In genomic region chr16:34560814-34561213, GRCm38 (mm10) we compare ENCODE assay signal across 15 mouse cellular contexts. TPM values are rescaled to one million over a fixed set of nuclear protein-coding genes. Genes with fewer than 3 reads are reported as not detected.
DNase-seq lines count a peak whose midpoint lies in the region; ATAC-seq and TF ChIP-seq lines count a peak whose summit lies in the region.
"Had no signal": no experiment of that assay in that cellular context is flagged by ENCODE, and none has a peak within 500 bp of the region (broad histone marks: within the 10 kb centered on the region; RNA-seq: fewer than 3 reads in every experiment).

No protein-coding gene starts in this region.

- H3K27me3 ChIP-seq in intestine, embryonic 14.5 days (replicated peaks; ENCODE audit: control insufficient read depth, insufficient read depth, low read length): no peaks in the 10 kb centered on the region
- H3K27me3 ChIP-seq in intestine, embryonic 15.5 days (replicated peaks): no peaks in the 10 kb centered on the region
- H3K27me3 ChIP-seq in liver, embryonic 12.5 days (replicated peaks): 0 out of 2 replicates have a peak, but pooled peaks cover 8% of the 10 kb centered on the region
- H3K27me3 ChIP-seq: heart, embryonic 15.5 days; limb, embryonic 13.5 days; midbrain, embryonic 13.5 days had no signal

- no peak for ATAC-seq in intestine, embryonic 14.5 days (replicated peaks; ENCODE audit: low FRiP score, low TSS enrichment, low read depth)
- ATAC-seq in intestine, embryonic 15.5 days: no peak
- no peak for ATAC-seq in liver, embryonic 12.5 days

- H3K36me3 ChIP-seq in intestine, embryonic 14.5 days (ENCODE audit: control insufficient read depth, insufficient read depth, low read length): no peaks in the 10 kb centered on the region
- H3K36me3 ChIP-seq in intestine, embryonic 15.5 days: no peaks in the 10 kb centered on the region
- H3K36me3 ChIP-seq in liver, embryonic 12.5 days: no peaks in the 10 kb centered on the region
- H3K36me3 ChIP-seq: heart, embryonic 15.5 days; limb, embryonic 13.5 days; midbrain, embryonic 13.5 days had no signal

- no peak overlapping the region for H3K4me2 ChIP-seq in intestine, embryonic 14.5 days (ENCODE audit: low read length)
- no peak overlapping the region for H3K4me2 ChIP-seq in intestine, embryonic 15.5 days (replicated peaks)
- H3K4me2 ChIP-seq in liver, embryonic 12.5 days: no peak overlapping the region
- H3K4me2 ChIP-seq: heart, embryonic 15.5 days; limb, embryonic 13.5 days had no signal

- peaks cover 19% of the 10 kb centered on the region for H3K4me1 ChIP-seq in intestine, embryonic 14.5 days (replicated peaks; ENCODE audit: control insufficient read depth, insufficient read depth, low read length)
- peaks cover 20% of the 10 kb centered on the region; the same call in 1 of the 2 replicates for H3K4me1 ChIP-seq in intestine, embryonic 15.5 days (replicated peaks)
- 0 out of 2 replicates have a peak, but pooled peaks cover under 1% of the 10 kb centered on the region for H3K4me1 ChIP-seq in liver, embryonic 12.5 days

- no peak overlapping the region for H3K9ac ChIP-seq in intestine, embryonic 14.5 days (ENCODE audit: low read length)
- no peak overlapping the region for H3K9ac ChIP-seq in intestine, embryonic 15.5 days
- H3K9ac ChIP-seq in liver, embryonic 12.5 days: no peak overlapping the region
- H3K9ac ChIP-seq: heart, embryonic 15.5 days; limb, embryonic 13.5 days; midbrain, embryonic 13.5 days had no signal

- 49% methylated on average over 5 of the region's 5 CpGs for WGBS in intestine, embryonic 14.5 days
- 53% methylated on average over 5 of the region's 5 CpGs for WGBS in intestine, embryonic 15.5 days
- WGBS in liver, embryonic 12.5 days (ENCODE audit: insufficient replicate concordance): 58% methylated on average over 5 of the region's 5 CpGs

- no peak for TF ChIP-seq POLR2A in brain, embryonic 14.5 days (IDR thresholded peaks at IDR 0.05; ENCODE audit: borderline replicate concordance, extremely low read depth, insufficient read depth, insufficient read length, poor library complexity, severe bottlenecking)

- DNase-seq in intestine, embryonic 14.5 days (ENCODE audit: low spot score): peak; percentile 45
- DNase-seq in 3T3-L1 (ENCODE audit: low read depth, low spot score): peak; percentile 29
- peak; percentile 35 for DNase-seq in brain, embryonic 14.5 days (ENCODE audit: low read depth)
- DNase-seq in layer of hippocampus, postnatal 36 days: peak; percentile 38 to 51
- DNase-seq in liver: no peak
- DNase-seq in testis, postnatal 10 days (ENCODE audit: low spot score): no peak
- DNase-seq: adrenal gland, postnatal 14 days; gastrocnemius, postnatal 14 days; kidney, postnatal 10 days had no signal

- no peak overlapping the region for H3K4me3 ChIP-seq in intestine, embryonic 14.5 days (ENCODE audit: low read depth, low read length)
- no peak overlapping the region for H3K4me3 ChIP-seq in intestine, embryonic 15.5 days (replicated peaks)
- H3K4me3 ChIP-seq in liver, embryonic 12.5 days: no peak overlapping the region
- H3K4me3 ChIP-seq: heart, embryonic 15.5 days; limb, embryonic 13.5 days; midbrain, embryonic 13.5 days had no signal

- H3K9me3 ChIP-seq in intestine, embryonic 14.5 days (ENCODE audit: control insufficient read depth, low read length): no peaks in the 10 kb centered on the region
- H3K9me3 ChIP-seq in intestine, embryonic 15.5 days: no peaks in the 10 kb centered on the region
- no peaks in the 10 kb centered on the region for H3K9me3 ChIP-seq in liver, embryonic 12.5 days (replicated peaks)
- H3K9me3 ChIP-seq: heart, embryonic 15.5 days; limb, embryonic 13.5 days; midbrain, embryonic 13.5 days had no signal

- no peak for TF ChIP-seq CTCF in brain, embryonic 14.5 days (IDR thresholded peaks at IDR 0.05; ENCODE audit: borderline replicate concordance, extremely low read depth, insufficient read depth, insufficient read length)

- H3K27ac ChIP-seq in intestine, embryonic 14.5 days (ENCODE audit: low read depth): no peak overlapping the region
- no peak overlapping the region for H3K27ac ChIP-seq in intestine, embryonic 15.5 days
- H3K27ac ChIP-seq in liver, embryonic 12.5 days: no peak overlapping the region
- H3K27ac ChIP-seq: heart, embryonic 15.5 days; hindbrain, postnatal 0 days; limb, embryonic 13.5 days had no signal

RNA-seq across cellular contexts. Expression of gene Kalrn, which starts 12.5 kb away (rescaled TPM):
- polyA plus RNA-seq in intestine, embryonic 14.5 days (2014; fragmentation: Nextera tagmentation; extraction: Ambion mirVana): 20.1 and 20.9 TPM in 2 replicates
- 13.0 and 14.4 TPM in 2 replicates for polyA plus RNA-seq in intestine, embryonic 15.5 days (2015; fragmentation: Nextera tagmentation; extraction: Ambion mirVana)
- 30.4 and 52.2 TPM in 2 replicates for polyA plus RNA-seq in brain, embryonic 14.5 days (2012; rRNA removed)
- 100 to 1,000 TPM; 472 to 547 TPM for total RNA-seq in layer of hippocampus, postnatal 36 days (2021)
- polyA plus RNA-seq in liver, embryonic 12.5 days (2016; fragmentation: Nextera tagmentation; extraction: Ambion mirVana): 18.4 and 18.6 TPM in 2 replicates

Comparison
In these comparisons a context has a peak if more than half of its experiments do, and no peak if none do; other contexts are left out.
1. DNase-seq: peak in intestine, embryonic 14.5 days (single experiment), 3T3-L1 (single experiment), brain, embryonic 14.5 days (single experiment) and layer of hippocampus, postnatal 36 days (2 of 2); none in liver (single experiment) and testis, postnatal 10 days (single experiment).